Mouse (Mus musculus): ENCODE data around the gene Lct. TPM values are rescaled to one million over a fixed set of nuclear protein-coding genes. Genes with fewer than 3 reads are reported as not detected.
"Not testable (repeated sequence)": the region's sequence is repeated elsewhere in the genome, so short reads cannot be mapped to it uniquely, and the experiment has no call there.

Lct gene
- polyA plus RNA-seq, 1 experiment from 2014 or later, result 0.10 TPM

GRCm38 (mm10) chr1:128337708-128338320 is 9.7 kb upstream of the Lct start:
- Histone ChIP-seq H3K36me3 (replicated peaks) (0 out of 2 replicates have a peak, but pooled peaks cover 4% of the 10 kb centered on the region), H3K4me3 (no peak overlapping the region), H3K4me1 (no peaks in the 10 kb centered on the region), H3K27me3 (replicated peaks) (no peaks in the 10 kb centered on the region), H3K27ac (no peak overlapping the region), H3K9ac (no peak overlapping the region), H3K4me2 (no peak overlapping the region), H3K9me3 (no peaks in the 10 kb centered on the region)
- ATAC-seq (replicated peaks), result no peak
- 91% methylated on average over 13 of the region's 13 CpGs for WGBS

GRCm38 (mm10) chr1:128330313-128330712 is 2.2 kb upstream of the Lct start:
- Histone ChIP-seq H3K4me2 (no peak overlapping the region), H3K27ac (no peak overlapping the region), H3K36me3 (replicated peaks) (no peaks in the 10 kb centered on the region), H3K4me3 (no peak overlapping the region), H3K4me1 (no peaks in the 10 kb centered on the region), H3K9ac (no peak overlapping the region), H3K9me3 (no peaks in the 10 kb centered on the region), H3K27me3 (replicated peaks) (no peaks in the 10 kb centered on the region)
- WGBS, result 95% methylated on average over 1 of the region's 1 CpGs
- no peak for ATAC-seq (replicated peaks)

- Histone ChIP-seq H3K4me2 (no peak overlapping the region), H3K36me3 (replicated peaks) (no peaks in the 10 kb centered on the region), H3K9ac (no peak overlapping the region), H3K9me3 (no peaks in the 10 kb centered on the region), H3K4me1 (no peaks in the 10 kb centered on the region), H3K27me3 (replicated peaks) (no peaks in the 10 kb centered on the region), H3K4me3 (no peak overlapping the region), H3K27ac (no peak overlapping the region)
- WGBS, result 90% methylated on average over 1 of the region's 1 CpGs
- ATAC-seq (replicated peaks), result no peak
Measured at GRCm38 (mm10) chr1:128327165-128327564, 953 bp downstream of the Lct start.

- Histone ChIP-seq H3K4me3 (no peak overlapping the region), H3K36me3 (replicated peaks) (no peaks in the 10 kb centered on the region), H3K27ac (no peak overlapping the region), H3K4me1 (no peaks in the 10 kb centered on the region), H3K9me3 (no peaks in the 10 kb centered on the region), H3K9ac (no peak overlapping the region), H3K27me3 (replicated peaks) (no peaks in the 10 kb centered on the region), H3K4me2 (no peak overlapping the region)
- no peak for ATAC-seq (replicated peaks)
- WGBS, result 89% methylated on average over 2 of the region's 2 CpGs
Measured at GRCm38 (mm10) chr1:128324776-128325175, 3.3 kb downstream of the Lct start.

- Histone ChIP-seq H3K4me1 (no peaks in the 10 kb centered on the region), H3K9me3 (no peaks in the 10 kb centered on the region), H3K4me3 (no peak overlapping the region), H3K36me3 (replicated peaks) (no peaks in the 10 kb centered on the region), H3K27ac (no peak overlapping the region), H3K9ac (no peak overlapping the region), H3K4me2 (no peak overlapping the region), H3K27me3 (replicated peaks) (no peaks in the 10 kb centered on the region)
- WGBS, result 94% methylated on average over 8 of the region's 8 CpGs
- ATAC-seq (replicated peaks), result no peak
Measured at GRCm38 (mm10) chr1:128323026-128323643, 5.0 kb downstream of the Lct start.

- not testable (repeated sequence) for H3K4me2 ChIP-seq; H3K4me3 ChIP-seq; ATAC-seq (replicated peaks); H3K4me1 ChIP-seq; H3K9me3 ChIP-seq; H3K27me3 ChIP-seq (replicated peaks); H3K36me3 ChIP-seq (replicated peaks); H3K27ac ChIP-seq; H3K9ac ChIP-seq
- 86% methylated on average over 6 of the region's 6 CpGs for WGBS
Measured at GRCm38 (mm10) chr1:128319266-128319665, 8.9 kb downstream of the Lct start.

- H3K9ac ChIP-seq, result no peak overlapping the region
- no peaks in the 10 kb centered on the region for H3K9me3 ChIP-seq
- no peaks in the 10 kb centered on the region for H3K36me3 ChIP-seq (replicated peaks)
- WGBS, result 67% methylated on average over 4 of the region's 4 CpGs
- no peak overlapping the region for H3K27ac ChIP-seq
- H3K4me2 ChIP-seq, result no peak overlapping the region
- no peaks in the 10 kb centered on the region for H3K4me1 ChIP-seq
- no peak for ATAC-seq (replicated peaks)
- H3K4me3 ChIP-seq, result no peak overlapping the region
- no peaks in the 10 kb centered on the region for H3K27me3 ChIP-seq (replicated peaks)
Measured at GRCm38 (mm10) chr1:128314665-128315064, 13.5 kb downstream of the Lct start.

- H3K27me3 ChIP-seq (replicated peaks), result no peaks in the 10 kb centered on the region
- H3K4me1 ChIP-seq, result no peaks in the 10 kb centered on the region
- ATAC-seq (replicated peaks), result no peak
- H3K9me3 ChIP-seq, result no peaks in the 10 kb centered on the region
- no peak overlapping the region for H3K4me2 ChIP-seq
- H3K9ac ChIP-seq, result no peak overlapping the region
- WGBS, result 84% methylated on average over 3 of the region's 3 CpGs
- H3K4me3 ChIP-seq, result no peak overlapping the region
- H3K27ac ChIP-seq, result no peak overlapping the region
- no peaks in the 10 kb centered on the region for H3K36me3 ChIP-seq (replicated peaks)
Measured at GRCm38 (mm10) chr1:128309043-128309442, 19.1 kb downstream of the Lct start.

- Histone ChIP-seq H3K4me2 (no peak overlapping the region), H3K4me1 (no peaks in the 10 kb centered on the region), H3K27me3 (replicated peaks) (no peaks in the 10 kb centered on the region), H3K9me3 (no peaks in the 10 kb centered on the region), H3K36me3 (replicated peaks) (no peaks in the 10 kb centered on the region), H3K27ac (no peak overlapping the region), H3K4me3 (no peak overlapping the region), H3K9ac (no peak overlapping the region)
- 84% methylated on average over 16 of the region's 16 CpGs for WGBS
- ATAC-seq (replicated peaks), result no peak
Measured at GRCm38 (mm10) chr1:128303900-128304299, 24.2 kb downstream of the Lct start.

- no peak overlapping the region for H3K27ac ChIP-seq
- no peak overlapping the region for H3K4me2 ChIP-seq
- no peak overlapping the region for H3K9ac ChIP-seq
- no peaks in the 10 kb centered on the region for H3K27me3 ChIP-seq (replicated peaks)
- H3K9me3 ChIP-seq, result no peaks in the 10 kb centered on the region
- no peak overlapping the region for H3K4me3 ChIP-seq
- WGBS, result 63% methylated on average over 5 of the region's 5 CpGs
- H3K36me3 ChIP-seq (replicated peaks), result no peaks in the 10 kb centered on the region
- no peak for ATAC-seq (replicated peaks)
- no peaks in the 10 kb centered on the region for H3K4me1 ChIP-seq
Measured at GRCm38 (mm10) chr1:128295717-128296528, 32.2 kb downstream of the Lct start.

- ATAC-seq (replicated peaks), result 0 out of 2 replicates have a peak, but pooled peaks have one; percentile 58
- 83% methylated on average over 8 of the region's 8 CpGs for WGBS
- Histone ChIP-seq H3K9ac (no peak overlapping the region), H3K4me2 (no peak overlapping the region), H3K27ac (no peak overlapping the region), H3K9me3 (no peaks in the 10 kb centered on the region), H3K4me1 (no peaks in the 10 kb centered on the region), H3K4me3 (no peak overlapping the region), H3K36me3 (replicated peaks) (no peaks in the 10 kb centered on the region), H3K27me3 (replicated peaks) (no peaks in the 10 kb centered on the region)
Measured at GRCm38 (mm10) chr1:128295296-128295695, 32.8 kb downstream of the Lct start.

GRCm38 (mm10) chr1:128293524-128293923 is 34.6 kb downstream of the Lct start:
- H3K4me3 ChIP-seq, result no peak overlapping the region
- 92% methylated on average over 12 of the region's 12 CpGs for WGBS

More at GRCm38 (mm10) chr1:128293524-128293923, 34.6 kb downstream of the Lct start:
- no peaks in the 10 kb centered on the region for H3K9me3 ChIP-seq
- H3K4me1 ChIP-seq, result no peaks in the 10 kb centered on the region
- H3K4me2 ChIP-seq, result no peak overlapping the region
- H3K27me3 ChIP-seq (replicated peaks), result no peaks in the 10 kb centered on the region
- ATAC-seq (replicated peaks), result no peak
- no peak overlapping the region for H3K9ac ChIP-seq
- H3K27ac ChIP-seq, result no peak overlapping the region
- no peaks in the 10 kb centered on the region for H3K36me3 ChIP-seq (replicated peaks)

All from midbrain, embryonic 15.5 days (tissue).